Mouse (Mus musculus) layer of hippocampus, adult 18-20 months (tissue): ENCODE data around the gene Gm527. TPM values are rescaled to one million over a fixed set of nuclear protein-coding genes. Genes with fewer than 3 reads are reported as not detected.

ENCODE experiments used
- total RNA-seq, 2 experiments: library from RNA; stranded (reverse); gene quantifications; 2 replicates each; pipeline ENCODE4 v1.2.3; 2021

Gm527 gene
- total RNA-seq, 2 experiments from 2014 or later, result 13.8 to 15.1 TPM

Other genes starting within 250 kb of the Gm527 start
- gene Klhl28, start 47.6 kb downstream of the Gm527 start, total RNA-seq, result 10 to 100 TPM; 24.2 to 25.0 TPM
- 10 to 100 TPM; 50.7 to 52.4 TPM for gene Togaram1, start 47.9 kb downstream of the Gm527 start, total RNA-seq
- gene Prpf39, start 118.4 kb downstream of the Gm527 start, total RNA-seq, result 10 to 100 TPM; 39.5 to 39.6 TPM
- 100 to 1,000 TPM; 140 to 149 TPM for gene Fkbp3, start 156.1 kb downstream of the Gm527 start, total RNA-seq
- gene Fancm, start 157.7 kb downstream of the Gm527 start, total RNA-seq, result 10 to 100 TPM; 11.0 TPM